Mouse (Mus musculus) heart, embryonic 14.5 days (tissue): Measurements from ENCODE around the gene Slc17a1. TPM values are rescaled to one million over a fixed set of nuclear protein-coding genes. Genes with fewer than 3 reads are reported as not detected.

Source experiments
- ATAC-seq: fragments of 200-750 bp; cut with Nextera tagmentation; 2 replicates; pipeline ENCODE4 v1.8.0; 2017; ENCODE audit warnings: low read depth, moderate TSS enrichment; ENCODE audit not compliant: insufficient number of reproducible peaks, insufficient read depth, low FRiP score
- H3K27ac ChIP-seq, 2 experiments: fragments of 200-500 bp in 1 of 2; fragments of 300-500 bp in 1 of 2; sonication (generic) in 1 of 2; replicated peaks in 1 of 2; 2 replicates each; pipeline ENCODE4 v1.5.1; 2012 to 2014; ENCODE audit warnings: low read depth in 2 of 2, low read length in 2 of 2, control low read depth in 1 of 2, mild to moderate bottlenecking in 1 of 2, mixed read lengths in 1 of 2; ENCODE audit not compliant: control insufficient read depth in 1 of 2, insufficient read depth in 1 of 2
- H3K27me3 ChIP-seq: fragments of 300-500 bp; sonication (generic); 2 replicates; pipeline ENCODE4 v1.6.1; 2014; ENCODE audit warnings: mild to moderate bottlenecking, low read length, control low read depth; ENCODE audit not compliant: control insufficient read depth, insufficient read depth
- H3K36me3 ChIP-seq: fragments of 300-500 bp; sonication (generic); 2 replicates; pipeline ENCODE4 v1.6.1; 2014; ENCODE audit warnings: mild to moderate bottlenecking, control low read depth, low read length, mixed read lengths; ENCODE audit not compliant: control insufficient read depth, insufficient read depth
- H3K4me1 ChIP-seq, 2 experiments: fragments of 200-500 bp in 1 of 2; fragments of 300-500 bp in 1 of 2; sonication (generic) in 1 of 2; 2 replicates each; pipeline ENCODE4 v1.6.1; 2012 to 2014; ENCODE audit warnings: low read length in 2 of 2, control low read depth in 1 of 2, mixed read lengths in 1 of 2; ENCODE audit not compliant: control insufficient read depth in 2 of 2, insufficient read depth in 2 of 2
- H3K4me2 ChIP-seq: fragments of 300-500 bp; sonication (generic); 2 replicates; pipeline ENCODE4 v1.6.1; 2014; ENCODE audit warnings: mild to moderate bottlenecking, low read length
- H3K4me3 ChIP-seq, 2 experiments: fragments of 200-500 bp in 1 of 2; fragments of 300-500 bp in 1 of 2; sonication (generic) in 1 of 2; 2 replicates each; pipeline ENCODE4 v1.5.1; 2012 to 2014; ENCODE audit warnings: low read length in 2 of 2, mild to moderate bottlenecking in 2 of 2, control low read depth in 1 of 2, low read depth in 1 of 2, moderate library complexity in 1 of 2; ENCODE audit not compliant: control insufficient read depth in 1 of 2, insufficient read depth in 1 of 2
- H3K9ac ChIP-seq: fragments of 300-500 bp; sonication (generic); 2 replicates; pipeline ENCODE4 v1.6.1; 2014; ENCODE audit warnings: mild to moderate bottlenecking, low read length
- H3K9me3 ChIP-seq: fragments of 300-500 bp; sonication (generic); 2 replicates; pipeline ENCODE4 v1.6.1; 2016; ENCODE audit warnings: low read length, control low read depth; ENCODE audit not compliant: control insufficient read depth
- WGBS: fragments of 180-500 bp; shearing (Covaris S2); extraction: QIAGEN DNeasy Blood & Tissue Kit; methylation state at CpG from one replicate; pipeline ENCODE4 v1.1.7; 2014; 5-methylcytosine and 5-hydroxymethylcytosine counted together
- polyA plus RNA-seq: library from polyadenylated mRNA; unstranded; fragments of >200 nt; fragmentation: Nextera tagmentation; extraction: Ambion mirVana; gene quantifications from 2 replicates; pipeline ENCODE4 v1.2.1, GENCODE M21; 2014

Gene Slc17a1
- polyA plus RNA-seq, 1 experiment from 2014 or later, result not detected

GRCm38 (mm10) chr13:23889011-23889605, 21.6 kb downstream of the Slc17a1 start:
- ATAC-seq, result no peak
- 56% methylated on average over 6 of the region's 6 CpGs for WGBS

GRCm38 (mm10) chr13:23892592-23893268, 25.2 kb downstream of the Slc17a1 start:
- Histone ChIP-seq H3K9ac (no peak overlapping the region), H3K9me3 (no peaks in the 10 kb centered on the region), H3K4me2 (no peak overlapping the region), H3K4me3 (no peak overlapping the region), H3K4me1 (no peaks in the 10 kb centered on the region), H3K27ac (no peak overlapping the region), H3K36me3 (no peaks in the 10 kb centered on the region), H3K27me3 (no peaks in the 10 kb centered on the region)
- ATAC-seq, result no peak
- 25% methylated on average over 9 of the region's 9 CpGs for WGBS

More at GRCm38 (mm10) chr13:23889011-23889605, 21.6 kb downstream of the Slc17a1 start:
- H3K4me3 ChIP-seq, result no peak overlapping the region
- H3K4me2 ChIP-seq, result no peak overlapping the region
- H3K9ac ChIP-seq, result no peak overlapping the region
- no peaks in the 10 kb centered on the region for H3K36me3 ChIP-seq
- no peak overlapping the region for H3K27ac ChIP-seq
- H3K4me1 ChIP-seq, result no peaks in the 10 kb centered on the region
- no peaks in the 10 kb centered on the region for H3K27me3 ChIP-seq
- H3K9me3 ChIP-seq, result no peaks in the 10 kb centered on the region

GRCm38 (mm10) chr13:23893269-23893593, 25.7 kb downstream of the Slc17a1 start:
- Histone ChIP-seq H3K4me3 (no peak overlapping the region), H3K4me1 (no peaks in the 10 kb centered on the region), H3K36me3 (no peaks in the 10 kb centered on the region), H3K9me3 (no peaks in the 10 kb centered on the region), H3K9ac (no peak overlapping the region), H3K27me3 (no peaks in the 10 kb centered on the region), H3K4me2 (no peak overlapping the region), H3K27ac (no peak overlapping the region)
- ATAC-seq, result no peak
- 39% methylated on average over 4 of the region's 4 CpGs for WGBS

GRCm38 (mm10) chr13:23898242-23898641, 30.7 kb downstream of the Slc17a1 start:
- Histone ChIP-seq H3K9me3 (no peaks in the 10 kb centered on the region), H3K4me3 (no peak overlapping the region), H3K4me2 (no peak overlapping the region), H3K9ac (no peak overlapping the region), H3K4me1 (no peaks in the 10 kb centered on the region), H3K27ac (no peak overlapping the region), H3K27me3 (no peaks in the 10 kb centered on the region), H3K36me3 (no peaks in the 10 kb centered on the region)
- 22% methylated on average over 6 of the region's 6 CpGs for WGBS
- ATAC-seq, result no peak

GRCm38 (mm10) chr13:23906906-23907305, 39.4 kb downstream of the Slc17a1 start:
- no peaks in the 10 kb centered on the region for H3K36me3 ChIP-seq
- no peak for ATAC-seq
- no peaks in the 10 kb centered on the region for H3K27me3 ChIP-seq
- no peaks in the 10 kb centered on the region for H3K9me3 ChIP-seq
- no peak overlapping the region for H3K4me3 ChIP-seq
- H3K27ac ChIP-seq, result no peak overlapping the region
- H3K9ac ChIP-seq, result no peak overlapping the region
- H3K4me1 ChIP-seq, result no peaks in the 10 kb centered on the region
- no peak overlapping the region for H3K4me2 ChIP-seq
- WGBS, result 85% methylated on average over 5 of the region's 5 CpGs

- Histone ChIP-seq H3K9me3 (no peaks in the 10 kb centered on the region), H3K27ac (no peak overlapping the region), H3K27me3 (no peaks in the 10 kb centered on the region), H3K4me1 (peaks cover 5 to 14% of the 10 kb centered on the region in 2 experiments), H3K4me3 (no peak overlapping the region), H3K4me2 (no peak overlapping the region), H3K9ac (no peak overlapping the region), H3K36me3 (no peaks in the 10 kb centered on the region)
- WGBS, result 82% methylated on average over 5 of the region's 5 CpGs
- ATAC-seq, result no peak
These were observed 42.6 kb downstream of the Slc17a1 start for GRCm38 (mm10) chr13:23910121-23910520.

- no peak overlapping the region for H3K4me2 ChIP-seq
- no peaks in the 10 kb centered on the region for H3K36me3 ChIP-seq
- peaks cover 13 to 25% of the 10 kb centered on the region in 2 experiments for H3K4me1 ChIP-seq
- no peak overlapping the region for H3K9ac ChIP-seq
- no peak overlapping the region for H3K27ac ChIP-seq
- WGBS, result 81% methylated on average over 5 of the region's 5 CpGs
- no peak for ATAC-seq
- H3K9me3 ChIP-seq, result no peaks in the 10 kb centered on the region
- H3K4me3 ChIP-seq, result no peak overlapping the region
- H3K27me3 ChIP-seq, result no peaks in the 10 kb centered on the region
These were observed 43.8 kb downstream of the Slc17a1 start for GRCm38 (mm10) chr13:23911335-23911734.
